Mouse (Mus musculus) gastrocnemius, postnatal 10 days (tissue): ENCODE data around the gene Vsir. TPM values are rescaled to one million over a fixed set of nuclear protein-coding genes. Genes with fewer than 3 reads are reported as not detected.
A peak's percentile ranks its signal among the peaks of the same experiment; 100 is the strongest.

ENCODE experiments used
- DNase-seq: peaks from one replicate; pipeline ENCODE4 v3.0.0; 2021; ENCODE audit warnings: mixed read lengths
- long read RNA-seq, 2 experiments: library from polyadenylated mRNA; stranded (forward); transcript quantifications; one replicate each; pipeline ENCODE4 v2.0.0; 2021
- total RNA-seq, 2 experiments: library from RNA; stranded (reverse); gene quantifications; 2 replicates each; pipeline ENCODE4 v1.2.3; 2021

The Vsir gene
- total RNA-seq: 10 to 100 TPM; 16.2 to 18.4 TPM
- long read RNA-seq, experiment 1, full-length matches to known transcripts: 13 of 22 reads
- long read RNA-seq, experiment 1, partial matches to known transcripts: 8 of 22 reads
- long read RNA-seq, experiment 1, other reads (novel, unspliced or antisense): 1 of 22 reads
- long read RNA-seq, experiment 2, full-length matches to known transcripts: 8 of 11 reads
- long read RNA-seq, experiment 2, partial matches to known transcripts: 1 of 11 reads
- long read RNA-seq, experiment 2, other reads (novel, unspliced or antisense): 2 of 11 reads

DNA sequence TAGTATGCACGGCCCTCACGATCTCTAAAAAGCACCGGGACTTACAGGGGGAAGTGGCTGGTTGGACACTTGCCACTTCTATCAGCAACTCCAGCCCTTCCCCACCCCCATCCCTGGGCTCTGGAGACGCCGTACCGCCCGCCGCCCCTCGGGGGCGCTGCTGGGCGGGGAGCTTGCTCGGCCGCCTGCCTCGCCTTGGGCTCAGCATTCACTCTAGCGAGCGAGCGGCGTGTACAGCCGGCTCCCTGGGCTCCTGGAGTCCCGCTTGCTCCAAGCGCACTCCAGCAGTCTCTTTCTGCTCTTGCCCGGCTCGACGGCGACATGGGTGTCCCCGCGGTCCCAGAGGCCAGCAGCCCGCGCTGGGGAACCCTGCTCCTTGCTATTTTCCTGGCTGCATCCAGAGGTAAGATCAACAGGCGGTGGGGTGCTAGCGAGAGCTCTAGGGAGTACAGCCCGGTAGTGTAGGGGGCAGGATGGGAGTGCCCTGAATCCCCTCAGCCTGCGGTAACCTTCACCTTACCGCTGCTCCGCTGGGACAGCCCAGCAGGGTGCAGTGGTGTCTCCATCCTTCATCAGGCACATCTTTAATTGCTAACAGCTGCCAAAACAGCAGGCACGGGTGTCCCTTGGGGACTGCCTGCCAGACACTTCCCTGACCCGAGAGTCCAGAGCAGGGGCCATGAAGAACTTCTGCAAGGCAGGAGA is at the start of gene Vsir:
Gene Vsir (plus strand): TSS at position 151 of the 705 bp plus-strand sequence.
- DNase-seq: peak; percentile 87

DNA sequence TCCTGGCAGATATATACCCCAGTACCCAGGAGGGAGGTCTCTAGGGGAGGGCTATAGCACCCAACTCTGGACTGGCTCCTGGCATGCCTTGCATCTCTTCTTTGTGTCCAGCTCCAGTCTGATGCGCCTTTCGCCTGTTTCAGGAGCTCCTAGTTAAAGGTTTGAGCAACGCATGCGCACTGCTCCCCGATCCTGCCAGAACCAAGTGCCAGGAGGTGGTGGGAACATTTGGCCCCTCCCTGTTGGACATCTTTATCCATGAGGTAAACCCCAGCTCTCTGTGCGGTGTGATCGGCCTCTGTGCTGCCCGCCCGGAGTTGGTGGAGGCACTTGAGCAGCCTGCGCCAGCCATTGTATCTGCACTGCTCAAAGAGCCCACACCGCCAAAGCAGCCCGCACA is 47.0 kb upstream of the Vsir start:
- no peak for DNase-seq

DNA sequence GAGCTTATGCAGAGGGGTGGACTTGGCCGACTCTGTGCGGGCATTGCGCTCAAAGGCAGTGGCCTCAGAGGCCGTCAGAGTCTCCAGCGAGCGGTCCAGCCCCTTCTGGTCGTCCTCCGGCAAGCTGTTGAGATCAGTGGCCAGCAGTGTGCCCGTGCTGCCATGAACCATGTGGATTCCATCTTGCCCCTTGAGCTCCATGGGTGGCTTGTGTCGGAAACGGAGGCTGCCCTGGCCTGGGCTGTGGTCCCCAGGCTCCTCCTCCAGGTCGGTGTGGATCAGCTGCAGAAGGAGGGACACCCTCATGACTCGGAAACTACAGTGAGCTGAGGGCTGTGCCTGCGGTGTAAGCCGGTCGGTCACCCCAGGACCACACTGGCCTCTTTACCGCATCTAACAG is 43.2 kb upstream of the Vsir start:
- DNase-seq: no peak

DNA sequence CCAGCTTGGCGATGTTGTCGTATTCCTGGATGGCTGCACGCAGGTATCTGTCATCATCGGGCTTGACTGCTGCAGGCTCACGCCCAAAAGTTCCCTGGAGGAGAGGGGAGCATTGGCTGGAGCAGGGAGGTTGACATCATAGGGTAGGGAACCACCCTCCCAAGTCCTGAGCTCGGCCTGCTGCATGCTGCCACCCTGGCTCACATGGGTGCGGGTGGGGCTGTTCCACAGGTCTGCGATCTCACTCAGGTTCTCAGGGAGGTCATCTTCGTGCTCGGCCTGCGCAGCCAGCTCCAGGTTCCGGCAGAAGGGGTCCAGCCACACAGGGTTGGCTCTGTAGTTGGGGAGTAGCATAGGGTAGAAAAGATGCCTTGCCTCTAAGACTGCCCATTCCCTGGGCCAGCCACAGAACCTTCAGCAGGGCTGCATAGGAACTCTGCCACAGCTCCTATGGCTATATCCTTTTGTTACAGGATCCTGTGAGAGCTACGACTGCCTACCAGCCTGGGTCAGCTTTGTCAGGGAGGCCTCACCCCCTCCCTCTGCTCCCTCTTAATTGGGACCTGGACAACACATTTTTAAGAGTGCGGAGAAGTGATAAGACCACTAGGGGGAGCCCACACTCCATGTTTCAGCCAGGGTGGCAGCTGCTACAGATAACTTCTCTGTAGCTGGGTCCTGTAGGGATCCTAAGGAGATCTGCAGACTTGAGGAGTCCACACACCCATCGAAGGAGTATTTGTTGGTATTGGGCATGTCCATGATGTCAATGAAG is 41.6 kb upstream of the Vsir start:
- DNase-seq: peak; percentile 73

DNA sequence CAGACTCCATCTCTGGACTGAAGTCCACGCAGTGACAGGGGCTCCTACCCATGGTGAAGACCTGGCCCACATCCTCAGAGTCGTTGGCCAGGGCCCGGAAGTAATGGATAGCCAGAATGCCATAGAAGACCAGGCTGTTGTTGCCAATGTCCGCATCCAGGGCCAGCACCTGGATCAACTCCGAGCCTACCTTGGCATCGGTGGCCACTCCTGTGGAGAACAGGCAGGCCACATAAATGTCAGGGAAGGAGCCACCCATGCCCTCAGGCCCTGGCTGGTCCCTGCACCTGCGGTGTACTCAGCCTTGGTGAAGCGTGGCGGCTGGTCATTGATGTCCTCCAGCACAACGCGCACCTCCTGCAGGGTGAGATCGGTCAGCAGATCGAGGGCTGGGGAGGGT is 36.0 kb upstream of the Vsir start:
- DNase-seq: no peak

DNA sequence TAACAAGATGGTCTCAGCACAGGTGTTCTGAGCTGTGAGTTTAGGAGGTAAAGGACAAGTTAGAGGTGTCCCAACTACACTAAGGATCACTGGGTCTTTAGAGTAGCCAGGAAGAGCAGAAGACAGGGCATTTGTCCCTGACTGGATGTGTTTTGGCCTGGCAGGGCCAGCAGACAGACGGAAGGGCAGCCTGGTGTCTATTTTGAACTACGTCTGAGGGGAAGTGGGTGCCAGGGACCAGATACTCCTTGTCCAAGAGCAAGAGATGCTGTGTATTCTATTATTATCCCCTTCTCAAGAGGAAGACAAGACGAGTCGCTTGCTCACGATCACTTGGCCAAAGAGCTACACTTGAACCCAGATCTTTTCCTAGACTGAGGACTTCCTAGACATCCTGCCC is 33.0 kb upstream of the Vsir start:
- no peak for DNase-seq

DNA sequence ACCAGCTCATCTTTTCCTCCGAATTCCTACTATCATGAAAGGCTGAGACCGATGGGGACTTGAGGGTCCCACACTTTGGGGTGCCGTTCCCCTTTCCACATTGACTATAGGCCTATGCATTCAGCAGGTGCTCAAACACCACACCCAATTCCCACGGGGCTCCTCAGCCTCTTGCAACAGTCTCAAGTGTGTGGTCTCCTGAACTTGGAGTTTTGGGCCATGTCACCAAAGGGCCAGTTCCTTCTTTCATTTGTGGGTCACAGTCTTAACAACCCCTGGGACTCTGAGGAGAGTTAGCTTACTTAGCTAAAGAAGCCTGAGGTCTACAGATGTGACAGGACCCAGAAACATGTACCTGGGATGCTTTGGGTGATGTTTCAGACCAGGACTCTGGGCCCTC is 30.5 kb upstream of the Vsir start:
- DNase-seq: no peak

DNA sequence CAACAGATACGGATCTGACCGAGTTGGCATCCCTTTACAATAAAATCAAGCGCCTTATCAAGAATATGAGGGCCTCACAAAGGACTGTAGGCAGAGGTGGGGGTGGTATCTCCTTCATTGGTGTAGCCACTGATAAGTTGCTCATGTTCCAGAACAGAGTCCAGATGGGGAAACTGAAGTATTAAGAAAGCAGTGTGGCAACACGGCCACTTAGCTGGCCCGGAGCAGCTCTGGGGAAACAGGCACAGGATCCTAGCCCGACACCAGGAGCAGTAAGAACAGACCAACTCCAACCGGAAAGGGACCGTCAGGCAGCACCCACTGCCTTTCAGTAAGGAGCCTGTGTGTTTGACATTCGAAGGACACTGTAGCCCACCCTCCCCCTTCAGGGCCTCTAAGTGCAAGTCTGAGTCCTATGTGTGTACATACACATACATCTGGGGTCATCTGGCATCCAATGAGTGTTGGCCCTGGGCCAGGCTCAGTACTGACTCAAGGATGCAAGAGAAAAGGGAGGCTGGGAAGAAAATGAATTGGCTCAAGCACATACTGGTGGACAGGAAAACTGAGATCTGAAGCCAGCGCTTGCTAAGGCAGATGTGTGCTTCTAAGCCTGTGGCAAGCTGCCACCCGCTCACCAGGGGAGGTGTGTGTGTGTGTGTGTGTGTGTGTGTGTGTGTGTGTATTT is 17.5 kb upstream of the Vsir start:
- DNase-seq: peak; percentile 26

DNA sequence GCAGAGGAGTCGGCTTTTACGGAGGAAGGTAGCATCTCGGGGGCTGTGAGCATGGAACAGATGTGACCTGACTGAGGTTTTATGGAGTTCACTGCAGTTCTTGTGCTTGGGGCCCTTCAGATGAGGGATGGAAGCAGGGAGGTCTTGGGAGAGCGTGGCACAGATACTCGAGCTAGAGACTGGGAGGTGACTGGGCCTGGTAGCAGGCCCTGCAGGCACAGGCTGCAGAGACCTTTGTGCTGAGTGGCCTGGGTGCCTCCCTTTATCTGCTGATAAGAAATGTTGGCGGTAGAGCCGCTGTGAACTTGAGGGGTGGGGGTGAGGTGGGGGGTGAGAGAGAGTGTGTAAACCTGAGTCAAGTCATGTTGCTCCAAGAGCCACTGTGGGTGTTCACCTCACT is 12.1 kb upstream of the Vsir start:
- DNase-seq: no peak

DNA sequence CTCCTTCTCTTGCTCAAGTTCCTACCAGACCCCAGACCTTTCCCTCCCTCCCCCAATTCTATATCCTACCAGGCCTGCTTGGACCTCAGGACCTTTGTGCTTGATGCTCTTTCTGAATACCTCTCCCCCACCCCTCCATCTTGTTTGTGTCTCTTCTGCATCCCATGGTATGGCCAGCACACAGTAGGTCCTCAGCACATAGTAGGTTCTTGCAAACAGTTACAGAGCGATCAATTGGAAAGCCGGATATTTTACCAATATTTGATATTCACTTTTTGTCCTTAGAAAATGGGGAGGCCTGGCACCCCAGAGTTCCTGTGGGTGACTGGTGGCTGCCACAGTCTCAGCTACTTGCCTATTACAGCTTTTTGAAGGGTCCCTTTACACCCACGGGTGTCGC is 11.6 kb upstream of the Vsir start:
- no peak for DNase-seq

DNA sequence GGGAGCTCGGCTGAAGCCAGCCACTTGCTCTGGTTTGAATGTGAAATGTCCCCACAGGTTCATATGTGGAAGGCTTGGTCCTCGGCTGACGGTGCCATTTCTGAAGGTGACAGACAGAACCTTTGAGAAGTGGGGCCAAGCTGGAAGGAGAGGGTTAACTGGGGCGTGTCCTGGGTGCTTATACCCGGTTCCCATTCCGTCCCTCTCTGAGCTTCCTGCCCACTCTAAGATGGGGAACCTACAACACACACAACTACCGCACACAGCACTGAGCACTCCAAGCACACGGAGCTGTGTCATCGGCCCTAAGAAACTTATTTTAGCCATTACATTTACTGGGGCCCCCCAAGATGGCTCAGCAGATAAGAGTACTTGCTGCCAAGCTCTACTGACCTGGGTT is 5.1 kb upstream of the Vsir start:
- no peak for DNase-seq

DNA sequence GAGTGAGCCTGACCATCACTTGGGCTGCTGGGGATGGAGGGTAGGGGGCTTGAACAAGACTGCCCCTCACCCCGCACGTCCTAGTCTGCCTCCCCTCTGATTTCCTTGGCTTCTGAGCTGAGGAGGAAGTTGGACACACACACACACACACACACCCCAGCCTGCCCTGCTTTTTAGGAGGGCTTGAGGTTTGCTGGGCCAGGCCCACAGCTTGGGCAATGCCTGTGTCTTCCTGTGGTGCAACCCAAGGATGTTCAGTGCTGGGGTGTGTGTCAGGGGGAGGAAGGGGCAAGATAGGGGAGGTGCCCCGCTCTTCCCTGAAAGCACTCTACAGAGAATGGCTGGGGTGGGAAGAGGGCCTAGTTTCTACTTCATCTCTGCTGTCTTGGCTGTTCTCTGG is 2.5 kb upstream of the Vsir start:
- DNase-seq: no peak

DNA sequence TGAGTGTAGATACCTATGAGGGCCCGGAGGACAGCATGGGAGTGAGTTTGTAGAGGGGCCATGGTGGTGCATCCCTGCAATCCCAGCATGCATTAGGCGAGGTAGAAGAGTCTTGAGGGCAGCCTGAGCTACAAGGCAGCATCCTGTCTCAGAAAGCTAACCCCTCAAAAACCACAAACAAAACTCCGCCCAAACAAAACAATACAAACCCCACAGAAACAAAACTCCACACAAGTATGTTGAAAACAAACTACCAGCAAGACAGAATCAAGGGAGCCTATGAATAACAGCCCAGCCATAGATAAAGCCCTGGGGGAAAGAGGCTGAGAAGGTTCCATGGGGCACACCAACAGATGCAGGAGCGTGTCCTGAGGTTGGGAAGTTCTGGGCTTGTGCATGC is 595 bp upstream of the Vsir start:
- no peak for DNase-seq

DNA sequence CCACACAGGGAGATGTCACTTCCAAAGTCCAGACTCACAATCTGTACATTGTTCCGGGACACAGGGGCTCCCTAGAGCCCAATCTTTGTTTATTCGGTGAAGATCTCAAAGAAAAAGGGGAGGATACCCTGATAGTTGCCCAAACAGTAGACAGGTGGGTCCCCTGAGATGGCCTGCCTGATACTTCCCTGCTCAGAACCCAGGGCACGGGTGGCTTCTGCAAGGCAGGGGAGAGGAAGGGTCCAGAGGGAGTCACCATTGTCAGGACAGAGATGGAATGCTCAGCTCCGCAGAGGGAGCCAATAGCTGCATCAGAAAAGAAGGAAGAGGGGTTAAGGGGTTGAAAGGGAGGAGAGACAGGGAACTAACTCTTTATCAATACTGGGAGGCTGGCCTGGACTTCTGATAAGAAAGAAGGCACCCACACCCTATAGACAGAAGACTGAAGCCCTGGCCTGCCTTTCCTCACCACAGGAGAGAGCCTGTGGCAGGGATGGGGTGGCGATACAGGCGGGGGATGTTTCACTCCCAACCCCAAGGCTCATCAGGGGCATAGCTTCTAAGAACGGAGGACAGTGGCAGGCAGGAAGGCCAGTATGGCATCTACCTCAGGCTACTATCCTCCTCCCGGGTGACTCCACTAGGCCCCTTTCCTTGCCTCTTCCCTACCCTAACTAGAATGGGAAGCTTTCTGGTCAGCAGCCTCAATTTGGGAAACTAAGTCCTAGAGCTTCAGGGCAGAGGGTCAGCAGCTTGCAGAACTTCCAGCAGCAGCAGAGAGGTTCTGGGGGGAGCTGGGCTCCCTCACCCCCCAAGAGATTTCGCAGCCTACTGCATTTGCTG is 1.3 kb downstream of the Vsir start:
- no peak for DNase-seq

DNA sequence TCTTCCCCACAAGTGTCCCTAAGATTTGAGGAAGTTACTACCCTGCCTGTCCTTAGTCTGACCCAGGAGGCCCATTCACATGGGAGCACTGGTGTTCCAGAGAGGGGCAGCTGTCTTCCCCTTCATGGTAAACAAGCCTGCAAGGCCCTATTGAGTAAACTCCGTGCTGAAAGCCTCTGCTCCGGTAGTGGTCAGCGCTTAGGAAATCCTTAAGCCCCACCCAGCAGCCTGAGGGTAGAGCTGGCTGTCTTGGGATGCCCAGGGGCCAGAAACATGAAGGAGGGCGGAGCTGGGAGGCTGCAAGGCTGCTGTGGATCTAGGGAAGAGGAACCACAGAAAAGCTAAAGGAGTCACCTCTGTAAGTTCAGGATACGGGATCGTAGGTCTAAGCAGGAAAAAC is 2.4 kb downstream of the Vsir start:
- no peak for DNase-seq

DNA sequence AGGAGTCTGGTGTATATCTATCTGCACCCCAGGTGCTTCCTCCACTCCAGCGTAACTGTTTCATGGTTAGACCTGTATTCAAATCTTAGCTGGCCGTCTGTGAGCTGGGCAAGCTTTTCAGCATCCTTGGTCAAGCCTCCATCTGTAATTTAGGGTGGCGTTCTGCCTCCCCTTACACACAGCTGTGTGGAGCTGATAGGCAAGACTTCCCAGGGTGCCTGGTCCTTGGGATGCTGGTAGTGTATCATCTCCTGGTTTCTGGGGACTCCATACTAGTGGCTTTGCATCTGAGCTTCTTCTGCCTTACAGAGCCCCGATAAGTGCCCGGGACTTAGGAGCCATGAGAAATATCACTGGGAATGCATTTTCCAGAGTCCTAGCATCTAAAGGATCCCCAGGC is 3.0 kb downstream of the Vsir start:
- no peak for DNase-seq

DNA sequence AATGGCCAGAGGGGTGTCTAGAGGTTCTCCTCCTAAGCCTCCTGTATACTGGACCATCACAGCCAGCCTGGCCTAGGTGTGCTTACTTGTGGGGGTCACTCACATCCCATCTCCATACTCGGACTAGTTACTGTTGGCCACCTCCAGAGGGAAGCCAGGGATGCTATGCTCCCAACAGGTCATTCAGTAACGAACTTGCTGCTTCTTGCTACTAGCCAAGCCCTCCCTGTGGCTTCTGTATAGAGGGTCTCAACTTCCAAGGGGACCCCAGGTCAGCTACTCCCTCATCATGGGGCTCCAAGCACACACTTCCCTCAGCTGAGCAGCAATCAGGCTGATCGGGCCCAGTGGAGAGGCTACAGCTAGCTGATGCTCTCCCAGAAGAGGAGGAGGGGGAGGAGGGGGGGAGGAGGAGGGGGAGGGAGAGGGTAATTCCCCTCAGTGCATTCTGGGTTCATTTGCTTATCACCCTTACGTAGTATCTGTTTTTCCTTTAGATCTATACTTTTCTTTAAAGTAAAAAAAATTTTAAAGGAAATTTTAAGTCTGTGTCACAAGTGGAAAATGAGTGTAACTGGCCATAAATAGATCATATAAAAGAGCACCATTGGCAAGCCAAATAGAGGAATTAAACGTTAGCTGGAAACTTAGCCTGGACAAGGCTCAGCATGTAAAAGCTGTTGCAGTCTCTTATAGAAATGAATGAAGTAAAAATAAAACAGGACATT is 3.6 kb downstream of the Vsir start:
- DNase-seq: no peak

DNA sequence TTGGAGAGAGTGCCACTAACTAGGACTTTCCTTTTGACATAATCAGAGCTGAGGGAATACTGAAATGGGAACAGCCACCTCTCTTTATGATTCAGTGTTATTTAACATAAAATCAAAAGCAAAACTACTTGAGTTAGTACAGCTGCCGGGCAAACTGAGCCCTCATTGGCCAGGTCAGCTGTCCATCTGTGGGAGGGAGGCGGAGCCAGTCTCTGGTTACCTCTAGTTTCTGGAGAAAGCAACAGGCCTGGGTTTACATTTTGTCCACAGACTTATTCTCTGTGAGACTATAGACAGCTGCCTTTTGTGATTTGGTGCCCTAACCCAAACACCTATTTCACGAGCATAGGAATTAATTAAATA is 4.1 kb downstream of the Vsir start:
- peak; percentile 94 for DNase-seq

DNA sequence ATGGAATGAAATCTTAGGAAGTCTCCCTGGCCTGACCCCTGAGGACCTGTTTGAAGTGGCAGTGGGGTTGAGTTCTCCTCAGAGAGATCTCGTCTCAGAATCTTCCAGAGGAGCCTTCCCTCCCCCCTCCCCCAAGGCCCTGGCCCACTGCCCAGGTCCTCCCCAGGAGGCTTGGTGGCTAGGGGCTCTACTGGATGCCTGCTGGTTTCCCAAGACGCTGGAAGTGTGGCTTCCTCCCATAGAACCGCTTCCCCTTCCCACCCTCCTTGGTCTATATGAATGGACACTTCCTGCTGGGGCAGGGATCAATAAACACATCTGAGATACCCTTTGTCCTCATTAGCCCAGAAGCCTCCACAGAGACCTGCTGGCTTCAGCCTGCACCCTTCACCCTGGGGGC is 4.6 kb downstream of the Vsir start:
- DNase-seq: no peak

DNA sequence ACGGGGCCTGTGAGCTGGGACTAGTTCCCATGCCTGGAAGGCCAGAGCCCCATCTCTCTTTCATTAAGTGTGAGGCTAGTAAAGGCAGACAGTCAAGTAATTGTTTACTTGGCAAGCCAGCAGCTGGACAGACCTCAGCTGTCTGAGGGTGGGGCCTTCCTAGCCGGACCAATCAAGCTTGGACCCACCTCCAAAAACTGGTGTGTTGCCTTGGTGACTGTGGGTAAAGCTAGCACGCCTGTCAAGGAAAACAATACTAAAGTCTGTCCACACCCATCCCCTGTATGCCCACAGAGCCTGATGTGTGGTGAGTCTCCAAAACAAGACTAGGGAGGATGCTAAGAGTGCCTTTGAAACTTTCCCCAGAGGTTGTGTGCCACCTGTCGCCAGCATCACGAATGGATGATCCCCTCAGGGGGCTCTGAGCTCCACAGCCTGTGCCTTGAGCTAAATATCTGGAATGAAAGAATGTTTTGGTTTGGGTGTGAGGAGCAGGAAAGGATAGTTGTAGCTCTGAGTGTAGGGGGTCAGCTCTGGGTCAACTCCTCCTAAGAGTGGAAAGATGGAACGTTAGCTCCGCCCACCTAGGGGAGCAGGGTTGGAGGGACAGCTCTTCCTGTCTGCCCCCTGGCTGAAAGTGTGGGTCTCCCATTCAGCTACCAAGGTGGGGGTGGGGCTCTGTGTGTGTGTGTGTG is 5.3 kb downstream of the Vsir start:
- peak; percentile 49 for DNase-seq
